Mouse (Mus musculus) kidney, adult 2 months (tissue): ENCODE results near the gene Med22.

Source experiments
- CTCF ChIP-seq: fragments of 200-500 bp; conservative IDR thresholded peaks from 2 replicates; pipeline ENCODE4 v1.5.1; 2011; ENCODE audit warnings: low read depth, mild to moderate bottlenecking, control low read depth, low read length, moderate library complexity, mixed read lengths; ENCODE audit not compliant: insufficient read depth, insufficient read length
- POLR2A ChIP-seq: fragments of 200-500 bp; IDR thresholded peaks from one replicate; pipeline ENCODE4 v1.6.1; 2011; ENCODE audit warnings: low read depth, low read length, control low read depth

DNA sequence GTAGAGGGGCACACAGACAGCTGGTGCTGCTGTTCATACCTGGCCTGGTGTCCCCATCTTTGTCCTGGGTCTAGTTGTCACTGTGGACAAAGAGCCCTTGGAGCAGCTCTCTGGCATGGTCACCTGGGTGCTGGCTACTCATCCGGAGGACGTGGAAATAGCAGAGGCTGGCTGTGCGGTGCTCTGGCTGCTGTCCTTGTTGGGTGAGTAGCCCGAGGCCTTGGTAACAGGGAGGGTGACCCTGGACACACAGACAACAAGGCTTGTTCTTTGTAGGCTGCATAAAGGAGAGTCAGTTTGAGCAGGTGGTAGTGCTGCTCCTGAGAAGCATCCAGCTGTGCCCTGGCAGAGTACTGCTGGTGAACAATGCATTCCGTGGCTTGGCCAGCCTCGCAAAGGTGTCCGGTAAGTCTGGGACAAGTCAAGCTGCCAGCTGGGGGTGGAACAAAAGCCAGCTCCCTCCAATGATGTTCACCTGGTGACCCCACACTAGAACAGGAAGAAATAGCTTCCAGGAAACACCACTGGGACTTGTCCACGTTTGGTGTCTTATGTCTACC, 40.9 kb upstream of the Med22 start:
- TF ChIP-seq CTCF, result no peak
- no peak for TF ChIP-seq POLR2A
